Mouse (Mus musculus) spleen, adult 2 months (tissue): ENCODE data around the gene Ankrd54. TPM values are rescaled to one million over a fixed set of nuclear protein-coding genes. Genes with fewer than 3 reads are reported as not detected.
A peak's percentile ranks its signal among the peaks of the same experiment; 100 is the strongest.

Experiments used
- DNase-seq, 2 experiments: peaks; one replicate each; pipeline versions ENCODE4 v3.0.0 to v3.0.0-alpha.2; 2012 to 2021; ENCODE audit warnings: low spot score in 2 of 2, low read depth in 1 of 2
- H3K27ac ChIP-seq: fragments of 200-500 bp; 2 replicates; pipeline ENCODE4 v1.5.1; 2012; ENCODE audit warnings: low read length, inconsistent platforms; ENCODE audit not compliant: insufficient read depth
- H3K27me3 ChIP-seq: fragments of 200-500 bp; 2 replicates; pipeline ENCODE4 v1.6.1; 2012; ENCODE audit warnings: mild to moderate bottlenecking, moderate library complexity, low read length, inconsistent platforms; ENCODE audit not compliant: control insufficient read depth, insufficient read depth
- H3K36me3 ChIP-seq: fragments of 200-500 bp; 2 replicates; pipeline ENCODE4 v1.6.1; 2012; ENCODE audit warnings: mild to moderate bottlenecking, low read length, inconsistent platforms; ENCODE audit not compliant: control insufficient read depth, insufficient read depth
- H3K4me1 ChIP-seq: fragments of 200-500 bp; 2 replicates; pipeline ENCODE4 v1.6.1; 2011; ENCODE audit warnings: inconsistent platforms; ENCODE audit not compliant: control insufficient read depth, insufficient read depth, insufficient read length
- H3K4me3 ChIP-seq: fragments of 200-500 bp; 2 replicates; pipeline ENCODE4 v1.5.1; 2011; ENCODE audit warnings: mild to moderate bottlenecking, inconsistent platforms; ENCODE audit not compliant: insufficient read depth, insufficient read length; ENCODE audit errors: extremely low read depth
- CTCF ChIP-seq: fragments of 200-500 bp; IDR thresholded peaks from 2 replicates; pipeline ENCODE4 v1.5.1; 2011; ENCODE audit warnings: mild to moderate bottlenecking, inconsistent platforms; ENCODE audit not compliant: insufficient read depth, insufficient read length, insufficient replicate concordance; ENCODE audit errors: extremely low read depth
- POLR2A ChIP-seq: fragments of 200-500 bp; IDR thresholded peaks from 2 replicates; pipeline ENCODE4 v1.6.1; 2011; ENCODE audit warnings: low read depth, low read length, inconsistent platforms
- WGBS: fragments of 180-500 bp; shearing (Covaris S2); methylation state at CpG from one replicate; pipeline ENCODE4 v1.1.7; 2018; 5-methylcytosine and 5-hydroxymethylcytosine counted together
- polyA plus RNA-seq: library from polyadenylated mRNA; depleted of rRNA; stranded (reverse); fragments of >200 nt; gene quantifications from 2 replicates; pipeline ENCODE4 v1.2.3, GENCODE M21; 2012

The Ankrd54 gene
- polyA plus RNA-seq, 1 experiment = 57.3 TPM

GRCm38 (mm10) chr15:79044837-79045236, 17.9 kb downstream of the Ankrd54 start:
- WGBS = 52% methylated on average over 4 of the region's 4 CpGs
- no peaks in the 10 kb centered on the region for H3K36me3 ChIP-seq
- TF ChIP-seq POLR2A (no peak), CTCF (no peak)
- H3K27ac ChIP-seq = no peak overlapping the region
- H3K27me3 ChIP-seq = peaks cover 14% of the 10 kb centered on the region
- no peak overlapping the region for H3K4me3 ChIP-seq
- peaks cover 10% of the 10 kb centered on the region for H3K4me1 ChIP-seq
- no peak for DNase-seq

- Histone ChIP-seq H3K27ac (no peak overlapping the region), H3K4me1 (peaks cover 10% of the 10 kb centered on the region), H3K27me3 (peaks cover 14% of the 10 kb centered on the region), H3K4me3 (peak overlapping the region; percentile 20; the same call in 1 of the 2 replicates), H3K36me3 (no peaks in the 10 kb centered on the region)
- 3% methylated on average over 100 of the region's 105 CpGs for WGBS
- no peak for TF ChIP-seq CTCF
- TF ChIP-seq POLR2A = no peak
- no peak for DNase-seq
These were observed 19.8 kb downstream of the Ankrd54 start for GRCm38 (mm10) chr15:79042721-79043491.

- Histone ChIP-seq H3K36me3 (no peaks in the 10 kb centered on the region), H3K4me1 (peaks cover 10% of the 10 kb centered on the region), H3K4me3 (peak within 1 kb of the TSS; percentile 20; the same call in 1 of the 2 replicates), H3K27ac (no peak within 1 kb of the TSS), H3K27me3 (peaks cover 14% of the 10 kb centered on the region)
- no peak for DNase-seq
- no peak for TF ChIP-seq CTCF
- no peak for TF ChIP-seq POLR2A
- WGBS = 58% methylated on average over 6 of the region's 6 CpGs
These were observed 21.1 kb downstream of the Ankrd54 start, which contains the start of gene Galr3 for GRCm38 (mm10) chr15:79041585-79041984. Gene Galr3, plus strand, starts transcription at chr15:79041885.

- Histone ChIP-seq H3K4me1 (peaks cover 10% of the 10 kb centered on the region), H3K4me3 (peak overlapping the region; percentile 17; the same call in 1 of the 2 replicates), H3K27me3 (peaks cover 14% of the 10 kb centered on the region), H3K27ac (no peak overlapping the region), H3K36me3 (no peaks in the 10 kb centered on the region)
- DNase-seq = no peak
- 8% methylated on average over 24 of the region's 24 CpGs for WGBS
- TF ChIP-seq POLR2A (no peak), CTCF (no peak)
These were observed 21.9 kb downstream of the Ankrd54 start for GRCm38 (mm10) chr15:79040501-79041416.

GRCm38 (mm10) chr15:79038853-79039252, 23.8 kb downstream of the Ankrd54 start:
- WGBS = 7% methylated on average over 7 of the region's 7 CpGs
- Histone ChIP-seq H3K4me3 (no peak overlapping the region), H3K27me3 (peaks cover 14% of the 10 kb centered on the region), H3K27ac (no peak overlapping the region), H3K36me3 (no peaks in the 10 kb centered on the region), H3K4me1 (peaks cover 10% of the 10 kb centered on the region)
- TF ChIP-seq POLR2A (no peak), CTCF (peak; percentile 95)
- DNase-seq = peak; percentile 84 to 89

GRCm38 (mm10) chr15:79038331-79038730, 24.4 kb downstream of the Ankrd54 start:
- 79% methylated on average over 10 of the region's 10 CpGs for WGBS
- no peak overlapping the region for H3K4me3 ChIP-seq
- peaks cover 10% of the 10 kb centered on the region for H3K4me1 ChIP-seq
- no peak overlapping the region for H3K27ac ChIP-seq
- no peak for DNase-seq
- TF ChIP-seq CTCF (no peak), POLR2A (no peak)
- peaks cover 11% of the 10 kb centered on the region for H3K27me3 ChIP-seq
- no peaks in the 10 kb centered on the region for H3K36me3 ChIP-seq
